Mouse (Mus musculus) neural tube, embryonic 12.5 days (tissue): ENCODE measurements around the gene Gucy2f. TPM values are rescaled to one million over a fixed set of nuclear protein-coding genes. Genes with fewer than 3 reads are reported as not detected.
A peak's percentile ranks its signal among the peaks of the same experiment; 100 is the strongest.

Source experiments
- ATAC-seq: fragments of 200-750 bp; cut with Nextera tagmentation; 2 replicates; pipeline ENCODE4 v1.8.0; 2017; ENCODE audit warnings: low read depth, mild to moderate bottlenecking, moderate TSS enrichment, moderate library complexity; ENCODE audit not compliant: low FRiP score
- H3K27ac ChIP-seq: fragments of 300-500 bp; sonication (generic); 2 replicates; pipeline ENCODE4 v1.5.1; 2016
- H3K27me3 ChIP-seq: fragments of 300-500 bp; sonication (generic); replicated peaks from 2 replicates; pipeline ENCODE4 v1.6.1; 2016; ENCODE audit warnings: mild to moderate bottlenecking
- H3K36me3 ChIP-seq: fragments of 300-500 bp; sonication (generic); 2 replicates; pipeline ENCODE4 v1.6.1; 2016; ENCODE audit warnings: mild to moderate bottlenecking
- H3K4me1 ChIP-seq: fragments of 300-500 bp; sonication (generic); 2 replicates; pipeline ENCODE4 v1.6.1; 2016
- H3K4me2 ChIP-seq: fragments of 300-500 bp; sonication (generic); replicated peaks from 2 replicates; pipeline ENCODE4 v1.6.1; 2016; ENCODE audit warnings: mild to moderate bottlenecking
- H3K4me3 ChIP-seq: fragments of 300-500 bp; sonication (generic); 2 replicates; pipeline ENCODE4 v1.5.1; 2016
- H3K9ac ChIP-seq: fragments of 300-500 bp; sonication (generic); 2 replicates; pipeline ENCODE4 v1.6.1; 2016; ENCODE audit warnings: mild to moderate bottlenecking
- H3K9me3 ChIP-seq: fragments of 300-500 bp; sonication (generic); 2 replicates; pipeline ENCODE4 v1.6.1; 2016; ENCODE audit warnings: mild to moderate bottlenecking
- WGBS: fragments of 180-500 bp; shearing (Covaris S2); methylation state at CpG from one replicate; pipeline ENCODE4 v1.1.7; 2016; 5-methylcytosine and 5-hydroxymethylcytosine counted together
- polyA plus RNA-seq: library from polyadenylated mRNA; unstranded; fragments of >200 nt; fragmentation: Nextera tagmentation; extraction: Ambion mirVana; gene quantifications from 2 replicates; pipeline ENCODE4 v1.2.1, GENCODE M21; 2016

Gene Gucy2f
- polyA plus RNA-seq, 1 experiment from 2014 or later = not detected

- H3K27me3 ChIP-seq = no peaks in the 10 kb centered on the region
- WGBS = 30% methylated on average over 22 of the region's 22 CpGs
- H3K4me2 ChIP-seq = peak overlapping the region; percentile 31
- no peak overlapping the region for H3K9ac ChIP-seq
- peak; percentile 79 for ATAC-seq
- no peaks in the 10 kb centered on the region for H3K36me3 ChIP-seq
- no peaks in the 10 kb centered on the region for H3K9me3 ChIP-seq
- H3K4me3 ChIP-seq = no peak overlapping the region
- no peaks in the 10 kb centered on the region for H3K4me1 ChIP-seq
- no peak overlapping the region for H3K27ac ChIP-seq
These were observed 7.6 kb downstream of the Gucy2f start for GRCm38 (mm10) chrX:142189023-142189703.

- H3K4me3 ChIP-seq = no peak overlapping the region
- H3K27me3 ChIP-seq = no peaks in the 10 kb centered on the region; the same call in 1 of the 2 replicates
- no peaks in the 10 kb centered on the region for H3K36me3 ChIP-seq
- H3K9ac ChIP-seq = no peak overlapping the region
- 79% methylated on average over 2 of the region's 2 CpGs for WGBS
- ATAC-seq = no peak
- H3K9me3 ChIP-seq = no peaks in the 10 kb centered on the region
- H3K4me1 ChIP-seq = no peaks in the 10 kb centered on the region
- no peak overlapping the region for H3K4me2 ChIP-seq
- no peak overlapping the region for H3K27ac ChIP-seq
These were observed 14.7 kb downstream of the Gucy2f start for GRCm38 (mm10) chrX:142182026-142182425.

DNA sequence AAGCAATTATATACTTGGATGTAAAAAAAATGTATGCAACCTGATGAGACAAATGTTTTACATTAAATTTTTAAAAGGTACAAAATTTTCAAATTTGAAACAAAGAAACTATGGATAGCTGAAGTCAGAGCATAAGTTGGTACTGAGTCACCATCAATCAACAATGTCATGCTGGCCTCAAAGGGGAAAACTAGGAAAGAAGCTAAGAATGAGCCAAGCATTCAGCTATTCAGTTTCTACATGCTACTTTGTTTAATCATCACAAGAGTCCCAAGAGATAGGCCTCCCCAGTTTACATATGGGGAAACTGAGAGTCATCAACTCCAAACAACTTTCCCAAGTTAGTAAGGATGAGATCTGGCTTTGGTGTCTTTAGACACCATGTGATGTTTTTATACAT lies 19.8 kb downstream of the Gucy2f start:
- Histone ChIP-seq H3K27ac (no peak overlapping the region), H3K9me3 (no peaks in the 10 kb centered on the region), H3K4me1 (no peaks in the 10 kb centered on the region), H3K27me3 (peaks cover 5% of the 10 kb centered on the region; the same call in 1 of the 2 replicates), H3K4me2 (no peak overlapping the region), H3K4me3 (no peak overlapping the region), H3K9ac (no peak overlapping the region), H3K36me3 (no peaks in the 10 kb centered on the region)
- ATAC-seq = no peak

GRCm38 (mm10) chrX:142115779-142116178 lies 81.0 kb downstream of the Gucy2f start:
- Histone ChIP-seq H3K9me3 (no peaks in the 10 kb centered on the region), H3K27me3 (peaks cover 5% of the 10 kb centered on the region; the same call in 1 of the 2 replicates), H3K4me2 (no peak overlapping the region), H3K27ac (no peak overlapping the region), H3K36me3 (no peaks in the 10 kb centered on the region), H3K9ac (no peak overlapping the region), H3K4me3 (no peak overlapping the region), H3K4me1 (no peaks in the 10 kb centered on the region)
- no peak for ATAC-seq

DNA sequence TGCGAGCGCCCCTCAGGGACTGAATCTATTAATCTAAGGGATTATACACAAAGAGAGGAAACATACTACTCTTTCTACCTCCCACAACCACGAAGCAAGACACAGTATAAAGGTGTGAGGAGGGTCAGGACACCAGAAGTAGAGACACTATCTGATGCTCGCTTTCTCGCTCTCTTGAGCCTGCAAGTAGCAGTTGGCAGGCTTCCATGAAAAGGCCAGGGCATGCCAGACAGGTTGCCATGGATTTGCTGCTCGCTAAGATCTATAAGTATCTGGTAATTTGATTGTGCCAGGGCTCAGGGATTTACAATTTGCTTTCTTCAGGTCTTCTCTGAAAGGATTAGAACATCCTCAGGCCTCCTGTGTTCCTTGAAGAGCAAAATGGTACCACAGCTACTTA lies 85.5 kb downstream of the Gucy2f start:
- no peak overlapping the region for H3K9ac ChIP-seq
- no peaks in the 10 kb centered on the region for H3K9me3 ChIP-seq
- no peak for ATAC-seq
- no peak overlapping the region for H3K4me3 ChIP-seq
- no peak overlapping the region for H3K27ac ChIP-seq
- no peaks in the 10 kb centered on the region for H3K4me1 ChIP-seq
- no peaks in the 10 kb centered on the region for H3K36me3 ChIP-seq
- H3K27me3 ChIP-seq = peaks cover 5% of the 10 kb centered on the region; the same call in 1 of the 2 replicates
- 62% methylated on average over 6 of the region's 6 CpGs for WGBS
- no peak overlapping the region for H3K4me2 ChIP-seq

GRCm38 (mm10) chrX:142096904-142097303 lies 99.8 kb downstream of the Gucy2f start:
- Histone ChIP-seq H3K9me3 (no peaks in the 10 kb centered on the region), H3K4me1 (no peaks in the 10 kb centered on the region), H3K36me3 (no peaks in the 10 kb centered on the region), H3K4me2 (no peak overlapping the region), H3K9ac (no peak overlapping the region), H3K27ac (no peak overlapping the region), H3K27me3 (no peaks in the 10 kb centered on the region), H3K4me3 (no peak overlapping the region)
- no peak for ATAC-seq
- WGBS = 57% methylated on average over 3 of the region's 3 CpGs

GRCm38 (mm10) chrX:142095579-142095978 lies 101.2 kb downstream of the Gucy2f start:
- Histone ChIP-seq H3K4me1 (no peaks in the 10 kb centered on the region), H3K4me2 (no peak overlapping the region), H3K9ac (no peak overlapping the region), H3K4me3 (no peak overlapping the region), H3K9me3 (no peaks in the 10 kb centered on the region), H3K27me3 (no peaks in the 10 kb centered on the region), H3K27ac (no peak overlapping the region), H3K36me3 (no peaks in the 10 kb centered on the region)
- 81% methylated on average over 5 of the region's 5 CpGs for WGBS
- no peak for ATAC-seq

GRCm38 (mm10) chrX:142062585-142062984 lies 134.1 kb downstream of the Gucy2f start:
- Histone ChIP-seq H3K4me3 (no peak overlapping the region), H3K4me1 (no peaks in the 10 kb centered on the region), H3K9ac (no peak overlapping the region), H3K27me3 (no peaks in the 10 kb centered on the region), H3K36me3 (no peaks in the 10 kb centered on the region), H3K27ac (no peak overlapping the region), H3K9me3 (no peaks in the 10 kb centered on the region), H3K4me2 (no peak overlapping the region)
- no peak for ATAC-seq
- WGBS = 74% methylated on average over 3 of the region's 3 CpGs

Other genes starting within 250 kb of the Gucy2f start
- gene Nxt2, start 29.8 kb upstream of the Gucy2f start, polyA plus RNA-seq = 12.4 and 13.4 TPM in 2 replicates
- 39.6 and 47.7 TPM in 2 replicates for gene Kcne1l, start 109.4 kb upstream of the Gucy2f start, polyA plus RNA-seq
- gene Acsl4, start 193.6 kb upstream of the Gucy2f start, polyA plus RNA-seq = 22.3 and 23.9 TPM in 2 replicates